Mouse (Mus musculus) gastrocnemius, postnatal 14 days (tissue): Measurements from ENCODE around the gene Plekha6. TPM values are rescaled to one million over a fixed set of nuclear protein-coding genes. Genes with fewer than 3 reads are reported as not detected.

Source experiments
- DNase-seq: peaks from one replicate; pipeline ENCODE4 v3.0.0; 2021; ENCODE audit warnings: mixed read lengths
- intact Hi-C: fragments of 180-260 bp; cut with DNase I; formaldehyde crosslinking; loops from one replicate; pipeline ENCODE4 v1.15.1; 2025; ENCODE audit warnings: low total_unique reads
- total RNA-seq, 2 experiments: library from RNA; stranded (reverse); gene quantifications; 2 replicates each; pipeline ENCODE4 v1.2.3; 2021

The Plekha6 gene
- total RNA-seq, 2 experiments from 2014 or later: 14.5 to 15.5 TPM

- DNase-seq: peak; percentile 15
- intact Hi-C loops: no loop called here
Measured at GRCm38 (mm10) chr1:133134881-133135280, 29.1 kb upstream of the Plekha6 start.

GRCm38 (mm10) chr1:133135808-133136207 lies 28.2 kb upstream of the Plekha6 start:
- DNase-seq: no peak
- intact Hi-C loops: no loop called here

GRCm38 (mm10) chr1:133138401-133138800 lies 25.6 kb upstream of the Plekha6 start:
- no peak for DNase-seq
- intact Hi-C loops: no loop called here

- intact Hi-C loops: no loop called here
- peak; percentile 48 for DNase-seq
Measured at GRCm38 (mm10) chr1:133146014-133147009, 17.7 kb upstream of the Plekha6 start.

- intact Hi-C loops: no loop called here
- DNase-seq: no peak
Measured at GRCm38 (mm10) chr1:133147324-133147723, 16.7 kb upstream of the Plekha6 start.

GRCm38 (mm10) chr1:133148122-133148521 lies 15.9 kb upstream of the Plekha6 start:
- DNase-seq: no peak
- intact Hi-C loops: no loop called here

- no peak for DNase-seq
- intact Hi-C loops: no loop called here
Measured at GRCm38 (mm10) chr1:133150556-133150955, 13.5 kb upstream of the Plekha6 start.

GRCm38 (mm10) chr1:133152213-133152612 lies 11.8 kb upstream of the Plekha6 start:
- DNase-seq: no peak
- intact Hi-C loops: no loop called here

GRCm38 (mm10) chr1:133155270-133155669 lies 8.7 kb upstream of the Plekha6 start:
- intact Hi-C loops: no loop called here
- no peak for DNase-seq

- DNase-seq: peak; percentile 28
- intact Hi-C loops: no loop called here
Measured at GRCm38 (mm10) chr1:133159128-133159564, 4.9 kb upstream of the Plekha6 start.

GRCm38 (mm10) chr1:133161559-133161958 lies 2.5 kb upstream of the Plekha6 start:
- intact Hi-C loops: no loop called here
- DNase-seq: no peak

GRCm38 (mm10) chr1:133162046-133162445 lies 2.0 kb upstream of the Plekha6 start:
- intact Hi-C loops: no loop called here
- DNase-seq: no peak

GRCm38 (mm10) chr1:133162981-133163380 lies 1.0 kb upstream of the Plekha6 start:
- DNase-seq: no peak
- intact Hi-C loops: no loop called here

- intact Hi-C loops: no loop called here
- DNase-seq: no peak
Measured at GRCm38 (mm10) chr1:133164591-133165011, 591 bp downstream of the Plekha6 start.

- no peak for DNase-seq
- intact Hi-C loops: no loop called here
Measured at GRCm38 (mm10) chr1:133165111-133165510, 1.1 kb downstream of the Plekha6 start.

GRCm38 (mm10) chr1:133168318-133169060 lies 4.5 kb downstream of the Plekha6 start:
- DNase-seq: no peak
- intact Hi-C loops: no loop called here

GRCm38 (mm10) chr1:133170196-133170595 lies 6.2 kb downstream of the Plekha6 start:
- intact Hi-C loops: no loop called here
- DNase-seq: no peak

- intact Hi-C loops: no loop called here
- DNase-seq: no peak
Measured at GRCm38 (mm10) chr1:133171357-133171756, 7.3 kb downstream of the Plekha6 start.

- DNase-seq: no peak
- intact Hi-C loops: no loop called here
Measured at GRCm38 (mm10) chr1:133175150-133175549, 11.1 kb downstream of the Plekha6 start.

GRCm38 (mm10) chr1:133177480-133178172 lies 13.6 kb downstream of the Plekha6 start:
- intact Hi-C loops: loop anchor here (2.0 kb wide), 1 partner anchor 127 kb away; no protein-coding TSS in a partner anchor
- DNase-seq: peak; percentile 52
